Mouse (Mus musculus): ENCODE data around the gene St3gal4. TPM values are rescaled to one million over a fixed set of nuclear protein-coding genes. Genes with fewer than 3 reads are reported as not detected.

The St3gal4 gene
- polyA plus RNA-seq, 1 experiment from 2014 or later = 31.0 TPM

- no peak overlapping the region for H3K9ac ChIP-seq (ENCODE audit: low read depth, low read length)
- H3K4me1 ChIP-seq (ENCODE audit: control insufficient read depth, insufficient read depth, low read length) = peaks cover 24% of the 10 kb centered on the region
- H3K4me3 ChIP-seq (ENCODE audit: low read depth, low read length) = no peak overlapping the region
- no peaks in the 10 kb centered on the region for H3K36me3 ChIP-seq (ENCODE audit: control insufficient read depth, insufficient read depth, low read length)
- ATAC-seq (ENCODE audit: low read depth) (no peak), DNase-seq (ENCODE audit: low spot score) (peak; percentile 32)
- H3K9me3 ChIP-seq (ENCODE audit: control insufficient read depth, low read length) = no peaks in the 10 kb centered on the region
- no peak overlapping the region for H3K4me2 ChIP-seq (ENCODE audit: low read depth, low read length)
- H3K27me3 ChIP-seq (replicated peaks; ENCODE audit: control insufficient read depth, insufficient read depth, low read length) = 0 out of 2 replicates have a peak, but pooled peaks cover 6% of the 10 kb centered on the region
- no peak overlapping the region for H3K27ac ChIP-seq (replicated peaks; ENCODE audit: low read depth, low read length)
- 53% methylated on average over 6 of the region's 6 CpGs for WGBS
Observed at GRCm38 (mm10) chr9:35026897-35027311, 92.2 kb downstream of the St3gal4 start.

- Histone ChIP-seq H3K4me3 (ENCODE audit: low read depth, low read length) (no peak overlapping the region), H3K36me3 (ENCODE audit: control insufficient read depth, insufficient read depth, low read length) (no peaks in the 10 kb centered on the region), H3K4me2 (ENCODE audit: low read depth, low read length) (no peak overlapping the region), H3K9me3 (ENCODE audit: control insufficient read depth, low read length) (no peaks in the 10 kb centered on the region), H3K4me1 (ENCODE audit: control insufficient read depth, insufficient read depth, low read length) (peaks cover 24% of the 10 kb centered on the region), H3K27ac (replicated peaks; ENCODE audit: low read depth, low read length) (no peak overlapping the region), H3K9ac (ENCODE audit: low read depth, low read length) (no peak overlapping the region), H3K27me3 (replicated peaks; ENCODE audit: control insufficient read depth, insufficient read depth, low read length) (0 out of 2 replicates have a peak, but pooled peaks cover 6% of the 10 kb centered on the region)
- DNase-seq (ENCODE audit: low spot score) (peak; percentile 68), ATAC-seq (ENCODE audit: low read depth) (no peak)
- WGBS = 51% methylated on average over 6 of the region's 6 CpGs
Observed at GRCm38 (mm10) chr9:35026311-35026710, 92.8 kb downstream of the St3gal4 start.

GRCm38 (mm10) chr9:35024591-35025496, 94.2 kb downstream of the St3gal4 start:
- peak overlapping the region; percentile 30 for H3K4me3 ChIP-seq (ENCODE audit: low read depth, low read length)
- H3K4me2 ChIP-seq (ENCODE audit: low read depth, low read length) = peak overlapping the region; percentile 60
- H3K36me3 ChIP-seq (ENCODE audit: control insufficient read depth, insufficient read depth, low read length) = no peaks in the 10 kb centered on the region
- ATAC-seq (ENCODE audit: low read depth) (0 out of 2 replicates have a peak, but pooled peaks have one; percentile 4), DNase-seq (ENCODE audit: low spot score) (no peak)
- no peaks in the 10 kb centered on the region for H3K9me3 ChIP-seq (ENCODE audit: control insufficient read depth, low read length)
- peaks cover 24% of the 10 kb centered on the region for H3K4me1 ChIP-seq (ENCODE audit: control insufficient read depth, insufficient read depth, low read length)
- H3K27me3 ChIP-seq (replicated peaks; ENCODE audit: control insufficient read depth, insufficient read depth, low read length) = 0 out of 2 replicates have a peak, but pooled peaks cover 9% of the 10 kb centered on the region
- H3K9ac ChIP-seq (ENCODE audit: low read depth, low read length) = peak overlapping the region; percentile 52
- 8% methylated on average over 25 of the region's 25 CpGs for WGBS
- no peak overlapping the region for H3K27ac ChIP-seq (replicated peaks; ENCODE audit: low read depth, low read length)

GRCm38 (mm10) chr9:35021744-35022143, 97.3 kb downstream of the St3gal4 start:
- Histone ChIP-seq H3K4me1 (ENCODE audit: control insufficient read depth, insufficient read depth, low read length) (peaks cover 23% of the 10 kb centered on the region), H3K27ac (replicated peaks; ENCODE audit: low read depth, low read length) (no peak overlapping the region), H3K9ac (ENCODE audit: low read depth, low read length) (no peak overlapping the region), H3K4me3 (ENCODE audit: low read depth, low read length) (no peak overlapping the region), H3K36me3 (ENCODE audit: control insufficient read depth, insufficient read depth, low read length) (no peaks in the 10 kb centered on the region), H3K27me3 (replicated peaks; ENCODE audit: control insufficient read depth, insufficient read depth, low read length) (0 out of 2 replicates have a peak, but pooled peaks cover 11% of the 10 kb centered on the region), H3K9me3 (ENCODE audit: control insufficient read depth, low read length) (no peaks in the 10 kb centered on the region), H3K4me2 (ENCODE audit: low read depth, low read length) (no peak overlapping the region)
- DNase-seq (ENCODE audit: low spot score) = no peak
- WGBS = 85% methylated on average over 1 of the region's 1 CpGs
- ATAC-seq (ENCODE audit: low read depth) = no peak

- Histone ChIP-seq H3K36me3 (ENCODE audit: control insufficient read depth, insufficient read depth, low read length) (no peaks in the 10 kb centered on the region), H3K4me1 (ENCODE audit: control insufficient read depth, insufficient read depth, low read length) (peaks cover 8% of the 10 kb centered on the region), H3K9me3 (ENCODE audit: control insufficient read depth, low read length) (no peaks in the 10 kb centered on the region), H3K27me3 (replicated peaks; ENCODE audit: control insufficient read depth, insufficient read depth, low read length) (0 out of 2 replicates have a peak, but pooled peaks cover 11% of the 10 kb centered on the region), H3K4me3 (ENCODE audit: low read depth, low read length) (no peak overlapping the region), H3K4me2 (ENCODE audit: low read depth, low read length) (no peak overlapping the region), H3K27ac (replicated peaks; ENCODE audit: low read depth, low read length) (no peak overlapping the region), H3K9ac (ENCODE audit: low read depth, low read length) (no peak overlapping the region)
- no peak for DNase-seq (ENCODE audit: low spot score)
- ATAC-seq (ENCODE audit: low read depth) = no peak
- 57% methylated on average over 11 of the region's 11 CpGs for WGBS
Observed at GRCm38 (mm10) chr9:35020015-35020653, 98.9 kb downstream of the St3gal4 start.

- 0 out of 2 replicates have a peak, but pooled peaks cover 9% of the 10 kb centered on the region for H3K27me3 ChIP-seq (replicated peaks; ENCODE audit: control insufficient read depth, insufficient read depth, low read length)
- no peak overlapping the region for H3K4me2 ChIP-seq (ENCODE audit: low read depth, low read length)
- no peaks in the 10 kb centered on the region for H3K36me3 ChIP-seq (ENCODE audit: control insufficient read depth, insufficient read depth, low read length)
- peak; percentile 75 for DNase-seq (ENCODE audit: low spot score)
- 9% methylated on average over 3 of the region's 3 CpGs for WGBS
- H3K4me3 ChIP-seq (ENCODE audit: low read depth, low read length) = no peak overlapping the region
- peak; percentile 58 for ATAC-seq (ENCODE audit: low read depth)
- no peaks in the 10 kb centered on the region for H3K9me3 ChIP-seq (ENCODE audit: control insufficient read depth, low read length)
- H3K4me1 ChIP-seq (ENCODE audit: control insufficient read depth, insufficient read depth, low read length) = no peaks in the 10 kb centered on the region; the same call in 1 of the 2 replicates
- H3K27ac ChIP-seq (replicated peaks; ENCODE audit: low read depth, low read length) = no peak overlapping the region
- no peak overlapping the region for H3K9ac ChIP-seq (ENCODE audit: low read depth, low read length)
Observed at GRCm38 (mm10) chr9:35019372-35019771, 99.7 kb downstream of the St3gal4 start.

- Histone ChIP-seq H3K4me1 (ENCODE audit: control insufficient read depth, insufficient read depth, low read length) (no peaks in the 10 kb centered on the region; the same call in 1 of the 2 replicates), H3K4me2 (ENCODE audit: low read depth, low read length) (no peak overlapping the region), H3K27me3 (replicated peaks; ENCODE audit: control insufficient read depth, insufficient read depth, low read length) (0 out of 2 replicates have a peak, but pooled peaks cover 5% of the 10 kb centered on the region), H3K36me3 (ENCODE audit: control insufficient read depth, insufficient read depth, low read length) (no peaks in the 10 kb centered on the region), H3K4me3 (ENCODE audit: low read depth, low read length) (no peak overlapping the region), H3K9me3 (ENCODE audit: control insufficient read depth, low read length) (no peaks in the 10 kb centered on the region), H3K9ac (ENCODE audit: low read depth, low read length) (no peak overlapping the region), H3K27ac (replicated peaks; ENCODE audit: low read depth, low read length) (no peak overlapping the region)
- WGBS = 22% methylated on average over 5 of the region's 5 CpGs
- ATAC-seq (ENCODE audit: low read depth) (no peak), DNase-seq (ENCODE audit: low spot score) (no peak)
Observed at GRCm38 (mm10) chr9:35018056-35018455, 101.0 kb downstream of the St3gal4 start.

- peak; percentile 33 for DNase-seq (ENCODE audit: low spot score)
- 33% methylated on average over 13 of the region's 13 CpGs for WGBS
Observed at GRCm38 (mm10) chr9:35017563-35017962, 101.5 kb downstream of the St3gal4 start.

More at GRCm38 (mm10) chr9:35017563-35017962, 101.5 kb downstream of the St3gal4 start:
- H3K4me1 ChIP-seq (ENCODE audit: control insufficient read depth, insufficient read depth, low read length) = no peaks in the 10 kb centered on the region; the same call in 1 of the 2 replicates
- H3K4me3 ChIP-seq (ENCODE audit: low read depth, low read length) = no peak overlapping the region
- H3K9ac ChIP-seq (ENCODE audit: low read depth, low read length) = no peak overlapping the region
- H3K4me2 ChIP-seq (ENCODE audit: low read depth, low read length) = peak overlapping the region; percentile 21; the same call in 1 of the 2 replicates
- 0 out of 2 replicates have a peak, but pooled peaks cover 5% of the 10 kb centered on the region for H3K27me3 ChIP-seq (replicated peaks; ENCODE audit: control insufficient read depth, insufficient read depth, low read length)
- H3K36me3 ChIP-seq (ENCODE audit: control insufficient read depth, insufficient read depth, low read length) = no peaks in the 10 kb centered on the region
- no peaks in the 10 kb centered on the region for H3K9me3 ChIP-seq (ENCODE audit: control insufficient read depth, low read length)
- ATAC-seq (ENCODE audit: low read depth) = peak; percentile 34; the same call in 1 of the 2 replicates
- H3K27ac ChIP-seq (replicated peaks; ENCODE audit: low read depth, low read length) = no peak overlapping the region

Measured in embryonic facial prominence, embryonic 14.5 days (tissue).